Mouse (Mus musculus) gastrocnemius, postnatal 25 days (tissue): Measurements from ENCODE around the gene Clec12a. TPM values are rescaled to one million over a fixed set of nuclear protein-coding genes. Genes with fewer than 3 reads are reported as not detected.

Source experiments
- DNase-seq: peaks from one replicate; pipeline ENCODE4 v3.0.0; 2022
- total RNA-seq, 2 experiments: library from RNA; stranded (reverse); gene quantifications; 1 replicate in 1 of 2; 2 replicates in 1 of 2; pipeline ENCODE4 v1.2.3; 2021

Clec12a gene
- total RNA-seq, 2 experiments from 2014 or later, result 0.46 TPM; not detected in 1

DNA sequence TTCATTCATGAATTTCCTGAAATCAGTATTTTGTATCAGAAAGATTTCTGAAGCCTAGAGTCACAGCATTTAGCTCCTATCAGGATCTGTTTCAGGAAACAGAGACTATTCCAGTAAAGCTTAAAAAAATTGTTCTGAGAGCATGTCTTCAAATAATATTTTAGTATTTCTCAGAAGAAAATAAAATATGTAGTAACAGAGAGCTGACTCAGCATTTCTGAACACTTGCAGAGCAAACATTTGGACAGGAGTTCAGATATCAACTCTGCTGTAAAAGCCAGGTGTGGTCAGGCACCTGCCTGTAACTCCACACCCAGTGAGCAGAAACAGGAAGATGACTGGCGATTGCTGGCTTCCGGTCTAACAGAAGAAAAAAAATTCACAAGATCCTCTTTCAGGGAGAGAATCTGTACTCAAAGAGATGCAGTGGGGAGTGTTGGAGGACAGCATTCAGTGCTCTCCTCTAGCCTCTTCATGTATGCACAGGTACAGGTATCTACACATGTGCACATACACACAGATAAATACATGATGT is 32.5 kb downstream of the Clec12a start:
- no peak for DNase-seq

GRCm38 (mm10) chr6:129380454-129380853 is 38.0 kb downstream of the Clec12a start:
- no peak for DNase-seq

- no peak for DNase-seq
Observed at GRCm38 (mm10) chr6:129381736-129382135, 39.2 kb downstream of the Clec12a start.

DNA sequence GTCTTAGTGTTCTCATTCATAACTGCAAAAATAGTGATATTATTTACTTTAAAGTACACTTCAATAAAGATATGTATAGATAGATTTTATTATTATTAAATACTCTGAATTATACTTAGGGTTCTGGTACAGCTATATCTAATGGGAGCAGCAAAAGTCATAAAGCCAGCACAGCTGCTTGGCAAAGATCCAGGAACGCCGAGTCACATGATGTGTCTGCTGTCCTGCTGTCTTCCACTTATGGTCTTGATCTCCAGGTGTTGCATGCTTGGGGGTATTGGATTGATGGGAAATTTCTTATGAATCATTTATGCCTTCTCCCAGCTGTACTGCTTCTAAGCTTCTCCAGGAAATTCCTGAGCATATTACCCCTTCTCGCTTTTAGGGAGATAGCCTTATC is 41.0 kb downstream of the Clec12a start:
- DNase-seq, result no peak

DNA sequence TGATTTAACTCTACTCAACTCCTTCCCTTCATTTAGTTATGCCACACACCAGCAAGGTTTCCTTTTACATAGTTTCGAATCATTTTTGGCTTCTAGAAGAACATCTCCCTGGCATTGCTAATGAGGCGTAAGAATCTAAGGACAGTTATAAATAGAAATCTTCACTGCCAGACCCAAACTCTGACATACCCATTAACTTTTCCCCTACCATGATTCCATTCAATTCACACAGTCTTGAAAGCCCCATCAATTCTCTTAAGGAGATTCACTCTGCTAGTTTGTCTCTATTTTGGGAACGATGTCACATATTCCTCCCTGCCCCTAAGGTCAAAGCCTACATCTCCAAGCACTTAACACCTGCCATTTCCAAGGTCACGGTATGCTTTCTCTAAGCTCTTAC is 42.5 kb downstream of the Clec12a start:
- DNase-seq, result no peak

DNA sequence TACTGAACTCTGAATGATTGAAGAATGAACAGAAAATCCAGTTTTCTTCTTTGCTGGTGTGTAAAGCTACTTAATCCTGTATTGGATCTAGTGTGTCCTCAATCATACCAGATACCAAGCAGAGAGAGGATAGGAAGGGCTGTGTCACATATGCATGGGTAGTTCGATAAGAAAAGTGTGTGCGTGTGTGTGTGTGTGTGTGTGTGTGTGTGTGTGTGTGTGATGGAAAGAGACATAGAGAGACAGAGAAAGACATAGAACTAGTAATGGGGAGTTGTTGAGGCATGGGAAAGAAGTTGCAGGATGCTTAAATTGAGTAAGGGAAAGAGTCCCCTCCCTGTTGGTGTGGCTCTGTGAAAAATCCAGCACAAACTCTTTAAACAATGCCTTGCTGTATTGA is 43.3 kb downstream of the Clec12a start, which contains the start of gene Clec12b:
TSS of gene Clec12b (minus strand) at position 101 of the 400 bp plus-strand sequence.
- DNase-seq, result no peak

- no peak for DNase-seq
Observed at GRCm38 (mm10) chr6:129393087-129393720, 50.7 kb downstream of the Clec12a start.

DNA sequence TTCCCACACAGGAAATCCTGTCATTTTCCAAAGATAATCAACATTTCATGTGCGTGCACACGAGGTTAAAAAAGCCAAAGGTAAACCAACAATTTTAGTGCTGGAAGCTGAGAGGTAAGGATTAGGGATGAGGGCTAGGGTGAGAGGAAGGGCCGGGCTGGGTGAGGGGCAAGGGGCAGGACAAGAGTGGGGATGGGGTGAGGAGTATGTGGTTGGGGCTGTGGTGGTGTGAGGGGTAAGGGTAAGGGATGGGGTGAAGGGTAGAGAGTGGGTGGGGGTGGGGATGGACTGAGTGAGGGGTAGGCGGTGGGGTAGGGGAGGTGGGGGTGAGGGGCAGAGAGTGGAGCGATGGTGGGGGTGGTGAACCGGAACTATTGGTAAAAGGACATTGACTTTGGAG is 51.2 kb downstream of the Clec12a start:
- DNase-seq, result no peak

- no peak for DNase-seq
Observed at GRCm38 (mm10) chr6:129396997-129397396, 54.5 kb downstream of the Clec12a start, which contains the start of gene Clec1b. Clec1b (plus strand) TSS chr6:129397297.

DNA sequence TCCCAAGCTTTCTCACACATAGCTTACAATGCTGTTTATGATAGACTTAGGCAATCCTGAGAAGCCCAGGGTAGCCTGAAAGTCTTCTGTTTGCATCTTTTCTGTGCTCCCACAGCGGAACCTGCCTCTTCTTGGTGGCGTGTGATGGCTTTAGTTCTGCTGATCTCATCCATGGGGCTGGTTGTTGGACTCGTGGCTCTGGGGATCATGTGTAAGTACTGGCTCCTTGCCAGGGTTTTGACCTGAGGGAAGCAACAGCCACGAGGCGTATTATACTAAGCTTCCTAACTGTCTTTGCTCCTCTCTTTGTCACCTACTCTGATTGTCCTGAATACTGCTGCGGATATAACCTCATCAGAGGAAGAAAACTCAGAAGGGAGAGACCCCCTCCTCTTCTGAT is 57.5 kb downstream of the Clec12a start:
- DNase-seq, result no peak

DNA sequence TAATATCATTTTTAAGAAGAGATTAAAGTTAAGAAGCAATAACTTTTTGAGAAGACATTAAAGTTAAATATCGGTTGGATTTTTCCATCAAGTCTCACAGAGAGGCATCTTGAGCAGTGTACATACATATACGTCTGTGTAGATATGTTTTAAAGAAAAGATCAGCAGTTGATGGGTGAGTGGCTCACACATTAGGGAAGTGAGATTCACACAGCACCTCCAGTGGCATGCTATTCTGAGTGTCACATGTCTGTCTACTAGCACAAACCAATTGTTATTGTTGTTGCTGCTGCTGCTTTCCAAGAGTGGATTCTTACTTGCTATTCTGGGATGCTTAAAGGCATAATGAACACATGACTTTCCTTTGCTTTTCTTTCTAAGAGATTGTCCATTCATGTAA is 59.9 kb downstream of the Clec12a start:
- DNase-seq, result no peak

- DNase-seq, result no peak
Observed at GRCm38 (mm10) chr6:129403391-129403790, 60.9 kb downstream of the Clec12a start.

DNA sequence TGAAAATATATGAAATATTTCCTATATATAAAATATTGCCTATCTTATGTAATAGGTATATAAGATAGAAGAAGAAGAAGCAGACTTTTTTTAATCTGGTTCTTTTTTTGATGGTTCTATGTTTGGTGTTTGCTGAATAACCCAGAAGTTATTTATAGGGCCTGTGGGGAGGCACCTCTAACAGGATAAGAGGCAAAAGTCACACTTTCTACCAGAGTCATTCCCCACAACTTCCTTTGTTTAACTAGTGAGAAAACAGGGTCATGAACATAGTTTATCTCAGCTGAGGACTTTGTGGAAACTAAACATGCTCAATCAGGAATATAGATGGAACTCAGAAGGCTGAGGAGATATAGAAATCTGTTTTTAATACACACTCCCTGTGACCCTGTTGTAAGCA is 63.5 kb downstream of the Clec12a start:
- DNase-seq, result no peak

- DNase-seq, result peak; percentile 21
Observed at GRCm38 (mm10) chr6:129407324-129407723, 64.8 kb downstream of the Clec12a start.

GRCm38 (mm10) chr6:129408562-129408961 is 66.1 kb downstream of the Clec12a start, which contains the start of gene Clec9a:
Clec9a (plus strand) TSS chr6:129408862.
- no peak for DNase-seq

DNA sequence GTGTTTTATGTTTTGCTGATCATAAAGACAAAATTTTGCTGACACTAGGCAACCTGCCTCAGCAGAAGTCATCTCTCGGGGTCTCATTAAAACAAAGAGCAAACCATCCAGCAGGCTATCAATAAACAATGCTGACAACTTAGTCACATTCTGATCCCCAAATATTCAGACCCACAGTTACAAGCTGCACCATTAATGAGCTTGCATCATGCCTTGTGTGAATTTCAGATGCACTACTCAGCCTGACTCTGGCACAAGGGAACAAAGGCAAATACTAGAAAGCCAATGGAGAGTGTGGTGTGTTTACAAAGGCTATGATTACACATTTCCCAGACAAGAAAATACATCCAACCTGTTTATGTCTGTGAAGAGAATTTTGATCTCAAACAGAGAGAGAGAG is 71.7 kb downstream of the Clec12a start:
- DNase-seq, result no peak

Other genes with a start within 250 kb of the Clec12a start
- gene Clec2e, start 241.8 kb upstream of the Clec12a start, total RNA-seq, result under 1 TPM; 0.13 to 0.16 TPM
- gene Clec2d, start 162.1 kb upstream of the Clec12a start, total RNA-seq, result 10 to 100 TPM; 61.8 to 71.7 TPM
- gene Cd69, start 67.3 kb upstream of the Clec12a start, total RNA-seq, result under 1 TPM in 1 of 2 experiments, not detected in 1; 0.19 TPM
- not detected for gene 4922502D21Rik, start 10.9 kb upstream of the Clec12a start, total RNA-seq
- not detected for gene Clec12b, start 43.2 kb downstream of the Clec12a start, total RNA-seq
- gene Clec1b, start 54.6 kb downstream of the Clec12a start, total RNA-seq, result not detected
- not detected for gene Clec9a, start 66.2 kb downstream of the Clec12a start, total RNA-seq
- gene Clec1a, start 109.3 kb downstream of the Clec12a start, total RNA-seq, result 1 to 10 TPM; 2.4 to 2.5 TPM
- gene Olr1, start 164.5 kb downstream of the Clec12a start, total RNA-seq, result not detected
- gene Tmem52b, start 169.9 kb downstream of the Clec12a start, total RNA-seq, result not detected
- gene Gabarapl1, start 190.5 kb downstream of the Clec12a start, total RNA-seq, result 10 to 100 TPM; 38.2 to 41.9 TPM
- not detected for gene Klre1, start 235.2 kb downstream of the Clec12a start, total RNA-seq
- gene Klrd1, start 249.1 kb downstream of the Clec12a start, total RNA-seq, result not detected